Mouse (Mus musculus) ES-E14 (cell line): Measurements from ENCODE around the gene Vdr.

Experiments used
- CHD2 ChIP-seq: IDR thresholded peaks from 2 replicates; pipeline ENCODE4 v1.6.1; 2014; ENCODE audit warnings: mild to moderate bottlenecking, low read depth, low read length, inconsistent platforms
- HCFC1 ChIP-seq: IDR thresholded peaks from 2 replicates; pipeline ENCODE4 v1.6.1; 2012; ENCODE audit warnings: low read length, inconsistent platforms, borderline replicate concordance; ENCODE audit not compliant: insufficient read depth
- MAFK ChIP-seq: IDR thresholded peaks from 2 replicates; pipeline ENCODE4 v1.6.1; 2014; ENCODE audit warnings: mild to moderate bottlenecking, low read depth, low read length, inconsistent platforms; ENCODE audit not compliant: insufficient read depth
- ZC3H11A ChIP-seq: IDR thresholded peaks from 2 replicates; pipeline ENCODE4 v1.6.1; 2012; ENCODE audit warnings: low read depth, mild to moderate bottlenecking, inconsistent platforms, low read length, borderline replicate concordance
- ZNF384 ChIP-seq: IDR thresholded peaks from 2 replicates; pipeline ENCODE4 v1.6.1; 2012; ENCODE audit warnings: low read depth, low read length, inconsistent platforms

DNA sequence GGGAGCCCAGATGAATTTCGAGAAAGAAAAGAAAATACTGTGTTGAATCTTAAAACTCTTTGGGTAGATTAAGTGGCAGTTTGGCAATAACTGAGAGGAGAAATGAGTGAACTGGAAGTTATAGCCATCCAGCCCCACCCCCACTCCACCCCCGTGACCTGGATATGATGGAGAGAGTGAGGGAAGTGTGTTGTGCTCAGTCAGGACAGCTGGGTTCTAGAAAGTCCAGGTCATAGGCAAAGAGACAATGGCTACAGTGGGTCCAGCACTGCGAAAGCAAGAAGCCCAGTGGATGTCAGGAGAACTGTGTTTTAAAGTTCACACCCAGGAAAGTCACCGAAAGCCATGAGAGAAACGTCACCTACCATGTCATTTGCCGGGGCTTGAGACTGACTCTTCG, 8.8 kb upstream of the Vdr start:
- TF ChIP-seq HCFC1 (no peak), ZC3H11A (no peak), MAFK (no peak), CHD2 (no peak), ZNF384 (no peak)
